Mouse (Mus musculus) gastrocnemius, postnatal 36 days (tissue): Measurements from ENCODE around the gene Olfr1196. TPM values are rescaled to one million over a fixed set of nuclear protein-coding genes. Genes with fewer than 3 reads are reported as not detected.
"Not testable (repeated sequence)": the region's sequence is repeated elsewhere in the genome, so short reads cannot be mapped to it uniquely, and the experiment has no call there.

Experiments used
- DNase-seq, 2 experiments: peaks; one replicate each; pipeline ENCODE4 v3.0.0; 2022
- intact Hi-C: fragments of 180-260 bp; cut with DNase I; formaldehyde crosslinking; loops from one replicate; pipeline ENCODE4 v1.15.1; 2025
- long read RNA-seq, 2 experiments: library from polyadenylated mRNA; stranded (forward); transcript quantifications; one replicate each; pipeline ENCODE4 v2.0.0; 2021
- total RNA-seq, 2 experiments: library from RNA; stranded (reverse); gene quantifications; 2 replicates each; pipeline ENCODE4 v1.2.3; 2021

Olfr1196 gene
- total RNA-seq: not detected
- long read RNA-seq, experiment 1: 0 reads
- long read RNA-seq, experiment 2: 0 reads

DNA sequence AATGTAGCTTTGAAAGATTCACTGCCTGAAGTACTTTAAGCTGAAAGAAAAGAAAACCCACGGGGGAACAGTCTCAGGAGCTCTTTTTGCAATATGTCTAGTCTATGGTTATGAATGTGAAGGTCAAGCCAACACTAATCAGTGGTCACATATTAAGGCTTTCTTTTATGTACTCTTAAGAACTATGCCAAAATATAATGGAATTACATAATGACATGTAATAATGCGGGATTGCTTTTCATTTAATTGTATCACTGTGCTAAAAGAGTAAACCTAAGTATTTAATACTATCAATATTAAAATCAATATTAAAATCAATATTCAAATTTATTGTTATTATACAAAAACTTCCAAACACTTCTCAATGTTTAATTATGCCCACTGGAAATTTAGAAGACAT lies at the start of gene Olfr1196:
TSS of gene Olfr1196 (minus strand) at position 101 of the 400 bp plus-strand sequence.
- no peak for DNase-seq
- intact Hi-C loops: no loop called here

- intact Hi-C loops: no loop called here
- no peak for DNase-seq
These were observed 46.9 kb upstream of the Olfr1196 start, which contains the start of gene Olfr1198 for GRCm38 (mm10) chr2:88751270-88751669. Olfr1198 (minus strand) TSS chr2:88751370.

GRCm38 (mm10) chr2:88743379-88743778 lies 39.0 kb upstream of the Olfr1196 start:
- intact Hi-C loops: no loop called here
- no peak for DNase-seq

DNA sequence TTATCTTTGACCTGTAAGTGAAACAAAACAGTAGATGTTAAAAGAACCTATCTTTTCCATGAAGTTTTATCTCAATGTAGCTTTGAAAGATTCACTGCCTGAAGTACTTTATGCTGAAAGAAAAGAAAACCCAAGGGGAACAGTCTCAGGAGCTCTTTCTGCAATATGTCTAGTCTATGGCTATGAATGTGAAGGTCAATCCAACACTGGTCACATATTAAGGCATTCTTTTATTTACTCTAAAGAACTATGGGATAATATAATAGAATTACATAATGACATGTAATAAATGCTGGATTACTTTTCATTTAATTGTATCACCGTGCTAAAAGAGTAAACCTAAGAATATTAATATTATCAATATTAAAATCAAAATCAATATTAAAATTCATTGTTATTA lies 27.9 kb upstream of the Olfr1196 start, which contains the start of gene Olfr1197:
TSS of gene Olfr1197 (minus strand) at position 101 of the 400 bp plus-strand sequence.
- no peak for DNase-seq
- intact Hi-C loops: no loop called here

DNA sequence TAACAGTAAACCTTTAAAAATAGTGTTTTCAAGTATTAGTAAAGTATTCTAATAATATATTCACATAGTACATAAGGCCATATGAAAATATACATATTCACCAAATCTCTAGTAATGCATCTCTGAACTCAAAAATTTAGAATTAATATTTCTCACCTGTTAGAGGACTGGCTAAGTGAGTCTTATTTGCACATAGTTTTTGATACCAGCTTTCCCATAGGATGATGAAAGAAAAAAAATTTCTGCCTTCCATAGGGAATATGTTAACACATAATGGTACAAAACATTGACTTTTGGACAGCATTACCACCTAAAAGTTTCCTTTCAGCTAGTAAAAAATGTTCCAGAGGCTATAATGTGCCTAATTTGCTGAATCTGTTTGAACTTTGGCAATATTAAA lies 15.3 kb downstream of the Olfr1196 start, which contains the start of gene Olfr1195:
TSS of gene Olfr1195 (minus strand) at position 101 of the 400 bp plus-strand sequence.
- intact Hi-C loops: no loop called here

GRCm38 (mm10) chr2:88675328-88675727 lies 29.1 kb downstream of the Olfr1196 start, which contains the start of gene Olfr1193:
Olfr1193 (plus strand) TSS chr2:88675628.
- intact Hi-C loops, DNase-seq: not testable (repeated sequence)

More for the DNA sequence above, 15.3 kb downstream of the Olfr1196 start, which contains the start of gene Olfr1195:
- no peak for DNase-seq

- intact Hi-C loops: no loop called here
- no peak for DNase-seq
These were observed 56.2 kb downstream of the Olfr1196 start, which contains the start of gene Olfr1192-ps1 for GRCm38 (mm10) chr2:88648209-88648608. Olfr1192-ps1 (plus strand) TSS chr2:88648509.

Other genes with a start within 250 kb of the Olfr1196 start
- gene Olfr1183, start 249.7 kb downstream of the Olfr1196 start, total RNA-seq: not detected
- gene Olfr1184, start 221.0 kb downstream of the Olfr1196 start, total RNA-seq: not detected
- gene Olfr1185-ps1, start 211.3 kb downstream of the Olfr1196 start, total RNA-seq: not detected
- not detected for gene Olfr1186, start 186.0 kb downstream of the Olfr1196 start, total RNA-seq
- not detected for gene Olfr1188, start 147.7 kb downstream of the Olfr1196 start, total RNA-seq
- not detected for gene Olfr1189, start 118.1 kb downstream of the Olfr1196 start, total RNA-seq
- gene Olfr1191-ps1, start 64.1 kb downstream of the Olfr1196 start, total RNA-seq: not detected
- gene Olfr1192-ps1, start 56.1 kb downstream of the Olfr1196 start, total RNA-seq: not detected
- not detected for gene Olfr1193, start 29.0 kb downstream of the Olfr1196 start, total RNA-seq
- gene Olfr1195, start 15.4 kb downstream of the Olfr1196 start, total RNA-seq: not detected
- gene Olfr1197, start 27.8 kb upstream of the Olfr1196 start, total RNA-seq: not detected
- not detected for gene Olfr1198, start 46.8 kb upstream of the Olfr1196 start, total RNA-seq
- not detected for gene Olfr1199, start 55.9 kb upstream of the Olfr1196 start, total RNA-seq
- gene Olfr1200, start 65.9 kb upstream of the Olfr1196 start, total RNA-seq: not detected
- gene Olfr1201, start 88.4 kb upstream of the Olfr1196 start, total RNA-seq: not detected
- gene Olfr1202, start 109.9 kb upstream of the Olfr1196 start, total RNA-seq: not detected
- not detected for gene Olfr1205, start 125.1 kb upstream of the Olfr1196 start, total RNA-seq
- gene Olfr1204, start 144.7 kb upstream of the Olfr1196 start, total RNA-seq: not detected
- gene Olfr1206, start 158.6 kb upstream of the Olfr1196 start, total RNA-seq: not detected
- gene Olfr1208, start 197.7 kb upstream of the Olfr1196 start, total RNA-seq: not detected
- gene Olfr1209, start 210.6 kb upstream of the Olfr1196 start, total RNA-seq: not detected
- not detected for gene Olfr1211, start 233.5 kb upstream of the Olfr1196 start, total RNA-seq
- not detected for gene Olfr1212, start 249.4 kb upstream of the Olfr1196 start, total RNA-seq